Mouse (Mus musculus) adrenal gland, postnatal 25 days (tissue): ENCODE results near the gene Gm12166. TPM values are rescaled to one million over a fixed set of nuclear protein-coding genes. Genes with fewer than 3 reads are reported as not detected.
A peak's percentile ranks its signal among the peaks of the same experiment; 100 is the strongest.
"Not testable (repeated sequence)": the region's sequence is repeated elsewhere in the genome, so short reads cannot be mapped to it uniquely, and the experiment has no call there.

ENCODE experiments used
- DNase-seq: peaks from one replicate; pipeline ENCODE4 v3.0.0; 2021; ENCODE audit warnings: mixed read lengths
- total RNA-seq: library from RNA; stranded (reverse); gene quantifications from 2 replicates; pipeline ENCODE4 v1.2.3, GENCODE M21; 2021

Gm12166 gene
- total RNA-seq, 1 experiment from 2014 or later, result 4.8 TPM

GRCm38 (mm10) chr11:46054911-46055895 lies 3.1 kb upstream of the Gm12166 start:
- no peak for DNase-seq

- no peak for DNase-seq
These were observed 2.2 kb upstream of the Gm12166 start for GRCm38 (mm10) chr11:46054311-46054710.

GRCm38 (mm10) chr11:46053457-46053856 lies 1.3 kb upstream of the Gm12166 start:
- DNase-seq, result not testable (repeated sequence)

GRCm38 (mm10) chr11:46047264-46047663 lies 4.9 kb downstream of the Gm12166 start:
- no peak for DNase-seq

GRCm38 (mm10) chr11:46044781-46045180 lies 7.3 kb downstream of the Gm12166 start:
- DNase-seq, result no peak

- no peak for DNase-seq
These were observed 10.4 kb downstream of the Gm12166 start for GRCm38 (mm10) chr11:46041607-46042267.

GRCm38 (mm10) chr11:46040841-46041556 lies 11.1 kb downstream of the Gm12166 start:
- DNase-seq, result no peak

GRCm38 (mm10) chr11:46039335-46039734 lies 12.8 kb downstream of the Gm12166 start:
- DNase-seq, result peak; percentile 50

- no peak for DNase-seq
These were observed 13.2 kb downstream of the Gm12166 start for GRCm38 (mm10) chr11:46038901-46039300.

- no peak for DNase-seq
These were observed 15.7 kb downstream of the Gm12166 start for GRCm38 (mm10) chr11:46036374-46036773.

GRCm38 (mm10) chr11:46032956-46033355 lies 19.2 kb downstream of the Gm12166 start:
- peak; percentile 27 for DNase-seq

GRCm38 (mm10) chr11:46031470-46031869 lies 20.7 kb downstream of the Gm12166 start:
- DNase-seq, result no peak

GRCm38 (mm10) chr11:46030026-46030425 lies 22.1 kb downstream of the Gm12166 start:
- no peak for DNase-seq

- no peak for DNase-seq
These were observed 22.6 kb downstream of the Gm12166 start for GRCm38 (mm10) chr11:46029485-46029884.

- no peak for DNase-seq
These were observed 23.9 kb downstream of the Gm12166 start for GRCm38 (mm10) chr11:46027952-46028814.

GRCm38 (mm10) chr11:46025962-46026392 lies 26.1 kb downstream of the Gm12166 start:
- no peak for DNase-seq

- no peak for DNase-seq
These were observed 29.1 kb downstream of the Gm12166 start for GRCm38 (mm10) chr11:46022983-46023382.

GRCm38 (mm10) chr11:46021850-46022249 lies 30.3 kb downstream of the Gm12166 start:
- no peak for DNase-seq

GRCm38 (mm10) chr11:46020246-46020645 lies 31.9 kb downstream of the Gm12166 start:
- no peak for DNase-seq

- peak; percentile 75 for DNase-seq
These were observed 36.1 kb downstream of the Gm12166 start for GRCm38 (mm10) chr11:46016061-46016460.
